Mouse (Mus musculus): Measurements from ENCODE around the gene Ciapin1. TPM values are rescaled to one million over a fixed set of nuclear protein-coding genes. Genes with fewer than 3 reads are reported as not detected.

Gene Ciapin1
- polyA plus RNA-seq, 1 experiment from 2014 or later: 72.7 TPM

- H3K27me3 ChIP-seq (ENCODE audit: control insufficient read depth, insufficient read depth, low read length): peaks cover 25% of the 10 kb centered on the region
- no peak for ATAC-seq (ENCODE audit: insufficient number of reproducible peaks, insufficient read depth, low FRiP score, low read depth)
Observed at GRCm38 (mm10) chr8:94774601-94775000, 63.6 kb downstream of the Ciapin1 start.

GRCm38 (mm10) chr8:94773700-94774171 is 64.4 kb downstream of the Ciapin1 start:
- WGBS: 50% methylated on average over 12 of the region's 12 CpGs
- no peak overlapping the region for H3K4me2 ChIP-seq (ENCODE audit: low read length)

More at GRCm38 (mm10) chr8:94774601-94775000, 63.6 kb downstream of the Ciapin1 start:
- Histone ChIP-seq H3K9me3 (ENCODE audit: control insufficient read depth, low read length) (no peaks in the 10 kb centered on the region), H3K4me3 (ENCODE audit: control insufficient read depth in 1 of 2, insufficient read depth in 1 of 2, low read depth in 1 of 2, low read length in 2 of 2) (no peak overlapping the region), H3K4me1 (ENCODE audit: control insufficient read depth in 2 of 2, insufficient read depth in 2 of 2, low read length in 2 of 2) (peaks cover 33 to 37% of the 10 kb centered on the region in 2 experiments), H3K36me3 (ENCODE audit: control insufficient read depth, insufficient read depth, low read length) (no peaks in the 10 kb centered on the region), H3K27ac (replicated peaks in 1 of 2; ENCODE audit: control insufficient read depth in 1 of 2, insufficient read depth in 1 of 2, low read depth in 2 of 2, low read length in 2 of 2) (no peak overlapping the region), H3K9ac (ENCODE audit: low read length) (no peak overlapping the region), H3K4me2 (ENCODE audit: low read length) (no peak overlapping the region)
- WGBS: 79% methylated on average over 1 of the region's 1 CpGs

GRCm38 (mm10) chr8:94773048-94773447 is 65.1 kb downstream of the Ciapin1 start:
- H3K9ac ChIP-seq (ENCODE audit: low read length): peak overlapping the region; percentile 74; the same call in 1 of the 2 replicates
- peaks cover 25% of the 10 kb centered on the region for H3K27me3 ChIP-seq (ENCODE audit: control insufficient read depth, insufficient read depth, low read length)
- no peak for ATAC-seq (ENCODE audit: insufficient number of reproducible peaks, insufficient read depth, low FRiP score, low read depth)
- H3K9me3 ChIP-seq (ENCODE audit: control insufficient read depth, low read length): no peaks in the 10 kb centered on the region
- H3K4me1 ChIP-seq (ENCODE audit: control insufficient read depth in 2 of 2, insufficient read depth in 2 of 2, low read length in 2 of 2): peaks cover 18 to 25% of the 10 kb centered on the region in 2 experiments
- WGBS: 50% methylated on average over 6 of the region's 6 CpGs
- H3K4me2 ChIP-seq (ENCODE audit: low read length): peak overlapping the region; percentile 80
- H3K4me3 ChIP-seq (ENCODE audit: control insufficient read depth in 1 of 2, insufficient read depth in 1 of 2, low read depth in 1 of 2, low read length in 2 of 2): 0 out of 4 replicates have a peak overlapping the region, but pooled peaks of 1 of the 2 experiments have one; percentile 51
- H3K27ac ChIP-seq (replicated peaks in 1 of 2; ENCODE audit: control insufficient read depth in 1 of 2, insufficient read depth in 1 of 2, low read depth in 2 of 2, low read length in 2 of 2): no peak overlapping the region
- H3K36me3 ChIP-seq (ENCODE audit: control insufficient read depth, insufficient read depth, low read length): no peaks in the 10 kb centered on the region

More at GRCm38 (mm10) chr8:94773700-94774171, 64.4 kb downstream of the Ciapin1 start:
- Histone ChIP-seq H3K4me3 (ENCODE audit: control insufficient read depth in 1 of 2, insufficient read depth in 1 of 2, low read depth in 1 of 2, low read length in 2 of 2) (no peak overlapping the region), H3K9me3 (ENCODE audit: control insufficient read depth, low read length) (no peaks in the 10 kb centered on the region), H3K27ac (replicated peaks in 1 of 2; ENCODE audit: control insufficient read depth in 1 of 2, insufficient read depth in 1 of 2, low read depth in 2 of 2, low read length in 2 of 2) (no peak overlapping the region), H3K36me3 (ENCODE audit: control insufficient read depth, insufficient read depth, low read length) (no peaks in the 10 kb centered on the region), H3K27me3 (ENCODE audit: control insufficient read depth, insufficient read depth, low read length) (peaks cover 25% of the 10 kb centered on the region), H3K9ac (ENCODE audit: low read length) (no peak overlapping the region), H3K4me1 (ENCODE audit: control insufficient read depth in 2 of 2, insufficient read depth in 2 of 2, low read length in 2 of 2) (peaks cover 25 to 32% of the 10 kb centered on the region in 2 experiments)
- ATAC-seq (ENCODE audit: insufficient number of reproducible peaks, insufficient read depth, low FRiP score, low read depth): no peak

DNA sequence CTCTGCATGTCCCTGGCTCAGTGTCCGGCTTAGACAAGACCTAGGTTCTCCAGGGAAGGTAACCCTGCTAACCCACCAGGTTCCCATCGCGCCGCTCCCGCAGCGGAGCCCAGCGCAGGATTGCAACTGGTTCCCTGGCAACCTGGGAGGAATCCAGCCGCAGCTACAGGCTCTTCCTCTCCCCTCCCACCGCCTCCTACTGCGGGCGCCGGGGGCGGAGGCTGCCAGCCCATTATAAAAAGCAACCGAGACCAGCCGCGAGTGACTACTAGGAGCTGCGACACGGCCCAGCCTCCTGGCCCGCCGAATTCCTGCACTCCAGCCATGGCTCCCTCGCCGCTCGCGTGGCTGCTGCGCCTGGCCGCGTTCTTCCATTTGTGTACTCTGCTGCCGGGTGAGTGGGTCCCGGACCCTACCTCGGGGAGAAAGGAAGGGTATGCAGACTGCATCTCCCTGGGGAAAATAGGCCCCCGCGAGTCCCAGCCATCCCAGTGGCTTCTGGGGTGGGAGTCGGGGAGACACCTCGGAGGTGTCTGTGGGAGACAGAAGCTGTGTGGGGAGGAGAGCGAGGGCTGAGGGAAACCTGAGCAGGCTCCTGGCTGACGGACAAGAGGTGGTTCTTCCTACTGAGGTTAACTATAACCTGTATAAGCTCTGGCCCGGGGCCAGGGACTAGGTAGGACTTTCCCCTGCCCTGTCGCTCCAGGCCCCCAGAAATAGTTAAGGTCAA is 66.1 kb downstream of the Ciapin1 start, which contains the start of gene Cx3cl1:
TSS of gene Cx3cl1 (plus strand) at position 69 of the 730 bp plus-strand sequence.
- peaks cover 25% of the 10 kb centered on the region for H3K27me3 ChIP-seq (ENCODE audit: control insufficient read depth, insufficient read depth, low read length)
- H3K9me3 ChIP-seq (ENCODE audit: control insufficient read depth, low read length): no peaks in the 10 kb centered on the region
- H3K4me2 ChIP-seq (ENCODE audit: low read length): peak within 1 kb of the TSS; percentile 80
- WGBS: 0% methylated on average over 38 of the region's 38 CpGs
- H3K4me1 ChIP-seq (ENCODE audit: control insufficient read depth in 2 of 2, insufficient read depth in 2 of 2, low read length in 2 of 2): peaks cover 12 to 16% of the 10 kb centered on the region in 2 experiments
- peak within 1 kb of the TSS; percentile 51 to 56 for H3K4me3 ChIP-seq (ENCODE audit: control insufficient read depth in 1 of 2, insufficient read depth in 1 of 2, low read depth in 1 of 2, low read length in 2 of 2)
- peak within 1 kb of the TSS; percentile 74 for H3K9ac ChIP-seq (ENCODE audit: low read length)
- no peaks in the 10 kb centered on the region for H3K36me3 ChIP-seq (ENCODE audit: control insufficient read depth, insufficient read depth, low read length)
- H3K27ac ChIP-seq (replicated peaks in 1 of 2; ENCODE audit: control insufficient read depth in 1 of 2, insufficient read depth in 1 of 2, low read depth in 2 of 2, low read length in 2 of 2): peak within 1 kb of the TSS in 1 of 2 experiments; percentile 26; a peak in 1 of 4 replicates
- ATAC-seq (ENCODE audit: insufficient number of reproducible peaks, insufficient read depth, low FRiP score, low read depth): peak; percentile 84

- WGBS: 38% methylated on average over 6 of the region's 6 CpGs
- Histone ChIP-seq H3K9ac (ENCODE audit: low read length) (no peak overlapping the region), H3K4me1 (ENCODE audit: control insufficient read depth in 2 of 2, insufficient read depth in 2 of 2, low read length in 2 of 2) (peaks cover 12 to 16% of the 10 kb centered on the region in 2 experiments), H3K27me3 (ENCODE audit: control insufficient read depth, insufficient read depth, low read length) (peaks cover 25% of the 10 kb centered on the region), H3K36me3 (ENCODE audit: control insufficient read depth, insufficient read depth, low read length) (no peaks in the 10 kb centered on the region), H3K9me3 (ENCODE audit: control insufficient read depth, low read length) (no peaks in the 10 kb centered on the region), H3K4me3 (ENCODE audit: control insufficient read depth in 1 of 2, insufficient read depth in 1 of 2, low read depth in 1 of 2, low read length in 2 of 2) (no peak overlapping the region), H3K4me2 (ENCODE audit: low read length) (no peak overlapping the region), H3K27ac (replicated peaks in 1 of 2; ENCODE audit: control insufficient read depth in 1 of 2, insufficient read depth in 1 of 2, low read depth in 2 of 2, low read length in 2 of 2) (no peak overlapping the region)
- ATAC-seq (ENCODE audit: insufficient number of reproducible peaks, insufficient read depth, low FRiP score, low read depth): no peak
Observed at GRCm38 (mm10) chr8:94770945-94771344, 67.2 kb downstream of the Ciapin1 start.

Other genes with a start within 250 kb of the Ciapin1 start
- 20.1 and 22.6 TPM in 2 replicates for gene Rspry1, start 236.4 kb downstream of the Ciapin1 start, polyA plus RNA-seq (2014; fragmentation: Nextera tagmentation; extraction: Ambion mirVana)
- gene Fam192a, start 236.4 kb downstream of the Ciapin1 start, polyA plus RNA-seq (2014; fragmentation: Nextera tagmentation; extraction: Ambion mirVana): 32.5 and 38.6 TPM in 2 replicates
- gene Arl2bp, start 171.8 kb downstream of the Ciapin1 start, polyA plus RNA-seq (2014; fragmentation: Nextera tagmentation; extraction: Ambion mirVana): 54.1 and 60.8 TPM in 2 replicates
- not detected in 2 replicates for gene Pllp, start 142.1 kb downstream of the Ciapin1 start, polyA plus RNA-seq (2014; fragmentation: Nextera tagmentation; extraction: Ambion mirVana)
- gene Ccl22, start 92.8 kb downstream of the Ciapin1 start, polyA plus RNA-seq (2014; fragmentation: Nextera tagmentation; extraction: Ambion mirVana): not detected in 2 replicates
- 8.1 and 10.4 TPM in 2 replicates for gene Cx3cl1, start 66.3 kb downstream of the Ciapin1 start, polyA plus RNA-seq (2014; fragmentation: Nextera tagmentation; extraction: Ambion mirVana)
- 0.45 TPM in 1 of 2 replicates, not detected in the other for gene Ccl17, start 27.9 kb downstream of the Ciapin1 start, polyA plus RNA-seq (2014; fragmentation: Nextera tagmentation; extraction: Ambion mirVana)
- 175 and 181 TPM in 2 replicates for gene Coq9, start within 50 bp of the Ciapin1 start, polyA plus RNA-seq (2014; fragmentation: Nextera tagmentation; extraction: Ambion mirVana)
- 126 and 129 TPM in 2 replicates for gene Polr2c, start 19.1 kb upstream of the Ciapin1 start, polyA plus RNA-seq (2014; fragmentation: Nextera tagmentation; extraction: Ambion mirVana)
- 27.8 and 28.2 TPM in 2 replicates for gene Dok4, start 38.0 kb upstream of the Ciapin1 start, polyA plus RNA-seq (2014; fragmentation: Nextera tagmentation; extraction: Ambion mirVana)
- 20.8 and 25.8 TPM in 2 replicates for gene Ccdc102a, start 79.7 kb upstream of the Ciapin1 start, polyA plus RNA-seq (2014; fragmentation: Nextera tagmentation; extraction: Ambion mirVana)
- 0.07 and 0.23 TPM in 2 replicates for gene Adgrg5, start 85.3 kb upstream of the Ciapin1 start, polyA plus RNA-seq (2014; fragmentation: Nextera tagmentation; extraction: Ambion mirVana)
- gene Adgrg1, start 136.4 kb upstream of the Ciapin1 start, polyA plus RNA-seq (2014; fragmentation: Nextera tagmentation; extraction: Ambion mirVana): 2.7 and 2.9 TPM in 2 replicates
- 3.4 and 3.7 TPM in 2 replicates for gene Adgrg3, start 179.3 kb upstream of the Ciapin1 start, polyA plus RNA-seq (2014; fragmentation: Nextera tagmentation; extraction: Ambion mirVana)
- not detected in 2 replicates for gene Drc7, start 216.7 kb upstream of the Ciapin1 start, polyA plus RNA-seq (2014; fragmentation: Nextera tagmentation; extraction: Ambion mirVana)
- 15.0 and 15.2 TPM in 2 replicates for gene Katnb1, start 242.8 kb upstream of the Ciapin1 start, polyA plus RNA-seq (2014; fragmentation: Nextera tagmentation; extraction: Ambion mirVana)